ENCODE assay signal across 8 mouse cellular contexts in the genomic region with DNA sequence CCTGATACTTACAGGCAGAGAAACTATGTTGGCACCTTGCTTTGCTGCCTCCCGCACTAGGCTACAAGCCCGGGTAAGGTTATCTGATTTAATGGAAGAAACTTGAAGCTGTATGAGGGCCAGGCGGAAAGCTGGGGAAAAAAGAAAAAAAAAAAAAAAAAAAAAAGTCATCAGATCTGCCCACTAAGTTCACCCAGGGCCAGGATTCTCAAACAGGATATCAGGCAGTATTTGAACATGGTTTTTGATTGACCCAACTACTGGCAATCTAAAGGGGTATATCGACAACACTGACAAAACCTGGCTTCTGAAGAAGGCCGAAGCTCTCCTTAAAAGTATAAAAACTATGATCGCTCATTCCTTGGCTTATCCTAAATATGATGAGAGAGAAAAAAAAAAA. TPM values are rescaled to one million over a fixed set of nuclear protein-coding genes. Genes with fewer than 3 reads are reported as not detected.
A peak's percentile ranks its signal among the peaks of the same experiment; 100 is the strongest.
DNase-seq lines count a peak whose midpoint lies in the region; ATAC-seq and TF ChIP-seq lines count a peak whose summit lies in the region.

No protein-coding gene starts in this region.

- 70% methylated on average over 6 of the region's 6 CpGs for WGBS in heart, embryonic 14.5 days
- 92% methylated on average over 6 of the region's 6 CpGs for WGBS in hindbrain, postnatal 0 days
- WGBS in midbrain, embryonic 12.5 days, result 91% methylated on average over 6 of the region's 6 CpGs

- H3K36me3 ChIP-seq in heart, embryonic 14.5 days (ENCODE audit: control insufficient read depth, insufficient read depth, low read length), result peaks cover 53% of the 10 kb centered on the region
- H3K36me3 ChIP-seq in MEL (ENCODE audit: control insufficient read depth in 1 of 2, insufficient read depth in 2 of 2, low read length in 2 of 2), result peaks cover 2 to 8% of the 10 kb centered on the region in 2 experiments; a peak in 3 of 4 replicates
- H3K36me3 ChIP-seq in hindbrain, postnatal 0 days (ENCODE audit: insufficient read depth, low read length), result peaks cover 7% of the 10 kb centered on the region; the same call in 1 of the 2 replicates
- peaks cover under 1% of the 10 kb centered on the region; the same call in 1 of the 2 replicates for H3K36me3 ChIP-seq in midbrain, embryonic 12.5 days

- H3K4me3 ChIP-seq in heart, embryonic 14.5 days (ENCODE audit: control insufficient read depth in 1 of 2, insufficient read depth in 1 of 2, low read depth in 1 of 2, low read length in 2 of 2), result peak overlapping the region in 1 of 2 experiments; percentile 79; a peak in 2 of 4 replicates
- H3K4me3 ChIP-seq in MEL (ENCODE audit: control insufficient read depth in 1 of 2, insufficient read depth in 1 of 2, low read depth in 2 of 2, low read length in 2 of 2), result peak overlapping the region; percentile 62 to 78
- no peak overlapping the region for H3K4me3 ChIP-seq in hindbrain, postnatal 0 days (ENCODE audit: low read length)
- H3K4me3 ChIP-seq in midbrain, embryonic 12.5 days, result peak overlapping the region; percentile 65; the same call in 1 of the 2 replicates

- no peak for TF ChIP-seq CTCF in MEL (IDR thresholded peaks at IDR 0.05 in 2 of 3, conservative IDR thresholded peaks at IDR 0.05 in 1 of 3; ENCODE audit: control insufficient read depth in 1 of 3, insufficient read depth in 1 of 3, low read depth in 2 of 3, low read length in 3 of 3, poor library complexity in 1 of 3, severe bottlenecking in 1 of 3)
- no peak for TF ChIP-seq CTCF in hindbrain, postnatal 0 days (IDR thresholded peaks at IDR 0.05; ENCODE audit: low read depth)

- TF ChIP-seq RAD21 in MEL (IDR thresholded peaks at IDR 0.05; ENCODE audit: low read depth, low read length), result no peak

- TF ChIP-seq POLR2A in MEL (IDR thresholded peaks at IDR 0.05; ENCODE audit: control insufficient read depth in 1 of 2, insufficient read depth in 1 of 2, low read depth in 1 of 2, low read length in 2 of 2, poor library complexity in 1 of 2), result no peak

- intact Hi-C loops in heart, postnatal 10 days (cut with DNase I), result loop anchor here (2.0 kb wide), 1 partner anchor 49 kb away; no protein-coding TSS in a partner anchor

- H3K27me3 ChIP-seq in heart, embryonic 14.5 days (ENCODE audit: control insufficient read depth, insufficient read depth, low read length), result no peaks in the 10 kb centered on the region
- no peaks in the 10 kb centered on the region for H3K27me3 ChIP-seq in MEL (ENCODE audit: control insufficient read depth in 1 of 2, insufficient read depth in 2 of 2, low read length in 2 of 2)
- H3K27me3 ChIP-seq in hindbrain, postnatal 0 days (ENCODE audit: insufficient read depth, low read length), result no peaks in the 10 kb centered on the region
- no peaks in the 10 kb centered on the region for H3K27me3 ChIP-seq in midbrain, embryonic 12.5 days

- no peaks in the 10 kb centered on the region for H3K4me1 ChIP-seq in heart, embryonic 14.5 days (ENCODE audit: control insufficient read depth in 2 of 2, insufficient read depth in 2 of 2, low read length in 2 of 2)
- peaks cover 5 to 7% of the 10 kb centered on the region in 2 experiments; a peak in 3 of 4 replicates for H3K4me1 ChIP-seq in MEL (ENCODE audit: control insufficient read depth in 1 of 2, insufficient read depth in 2 of 2, low read length in 2 of 2)
- H3K4me1 ChIP-seq in hindbrain, postnatal 0 days (ENCODE audit: insufficient read depth, low read length), result no peaks in the 10 kb centered on the region
- peaks cover 8% of the 10 kb centered on the region for H3K4me1 ChIP-seq in midbrain, embryonic 12.5 days

- no peaks in the 10 kb centered on the region; the same call in 1 of the 2 replicates for H3K79me2 ChIP-seq in MEL (ENCODE audit: control insufficient read depth, insufficient read depth, low read length, poor library complexity)

- ATAC-seq in heart, embryonic 14.5 days (ENCODE audit: insufficient number of reproducible peaks, insufficient read depth, low FRiP score, low read depth), result no peak
- no peak for ATAC-seq in hindbrain, postnatal 0 days
- ATAC-seq in midbrain, embryonic 12.5 days (ENCODE audit: low FRiP score, low read depth), result no peak

- no peaks in the 10 kb centered on the region for H3K9me3 ChIP-seq in heart, embryonic 14.5 days (ENCODE audit: control insufficient read depth, low read length)
- H3K9me3 ChIP-seq in MEL (replicated peaks; ENCODE audit: insufficient read depth, low read length), result no peaks in the 10 kb centered on the region
- no peaks in the 10 kb centered on the region for H3K9me3 ChIP-seq in hindbrain, postnatal 0 days (ENCODE audit: low read length)
- no peaks in the 10 kb centered on the region for H3K9me3 ChIP-seq in midbrain, embryonic 12.5 days

- no peak for TF ChIP-seq EP300 in MEL (IDR thresholded peaks at IDR 0.05; ENCODE audit: low read depth in 1 of 2, low read length in 2 of 2)

- peak overlapping the region; percentile 90 for H3K9ac ChIP-seq in heart, embryonic 14.5 days (ENCODE audit: low read length)
- H3K9ac ChIP-seq in MEL (ENCODE audit: control insufficient read depth, low read depth, low read length, poor library complexity, severe bottlenecking), result peak overlapping the region; percentile 76
- no peak overlapping the region for H3K9ac ChIP-seq in hindbrain, postnatal 0 days (replicated peaks; ENCODE audit: low read length)
- H3K9ac ChIP-seq in midbrain, embryonic 12.5 days (replicated peaks), result no peak overlapping the region

- H3K27ac ChIP-seq in heart, embryonic 14.5 days (replicated peaks in 1 of 2; ENCODE audit: control insufficient read depth in 1 of 2, insufficient read depth in 1 of 2, low read depth in 2 of 2, low read length in 2 of 2), result peak overlapping the region in 1 of 2 experiments; percentile 93; a peak in 1 of 4 replicates
- no peak overlapping the region for H3K27ac ChIP-seq in MEL (ENCODE audit: control insufficient read depth, low read depth, low read length)
- H3K27ac ChIP-seq in hindbrain, postnatal 0 days, result no peak overlapping the region
- H3K27ac ChIP-seq in midbrain, embryonic 12.5 days (replicated peaks), result no peak overlapping the region

- peak overlapping the region; percentile 90 for H3K4me2 ChIP-seq in heart, embryonic 14.5 days (ENCODE audit: low read length)
- peak overlapping the region; percentile 67 for H3K4me2 ChIP-seq in hindbrain, postnatal 0 days (ENCODE audit: low read depth, low read length)
- H3K4me2 ChIP-seq in midbrain, embryonic 12.5 days (replicated peaks), result peak overlapping the region; percentile 80

- DNase-seq in heart, postnatal 10 days, result no peak
- DNase-seq in MEL (ENCODE audit: low read depth, low spot score), result no peak
- DNase-seq in hindbrain, postnatal 0 days (ENCODE audit: low spot score), result no peak
- no peak for DNase-seq in thymus, postnatal 10 days (ENCODE audit: low spot score in 2 of 2)
- DNase-seq in adrenal gland, adult 18-20 months (ENCODE audit: low spot score in 2 of 2), result no peak
- DNase-seq in urinary bladder, postnatal 14 days (ENCODE audit: low spot score), result no peak

TF ChIP-seq in MEL, 35 proteins besides CTCF, POLR2A, EP300 and RAD21:
- TF ChIP-seq ZNF384 (IDR thresholded peaks at IDR 0.05; ENCODE audit: low read depth, low read length) (peak; percentile 59; the same call in 1 of the 2 replicates), ZMIZ1 (IDR thresholded peaks at IDR 0.05; ENCODE audit: low read depth, low read length) (no peak)

RNA-seq across cellular contexts. Expression of gene Nit2, which starts 1.1 kb away (rescaled TPM):
- polyA plus RNA-seq in heart, embryonic 14.5 days (2014; fragmentation: Nextera tagmentation; extraction: Ambion mirVana), result 53.8 and 55.9 TPM in 2 replicates
- total RNA-seq in heart, postnatal 10 days (2021), result 10 to 100 TPM; 33.4 to 34.8 TPM
- total RNA-seq in MEL (2012; rRNA removed), result 32.2 and 33.6 TPM in 2 replicates
- polyA plus RNA-seq in MEL (2012; ENCODE audit: insufficient read depth in 1 of 2, insufficient read length in 2 of 2, low read depth in 1 of 2, low replicate concordance in 2 of 2, missing spikeins in 1 of 2), result 10 to 100 TPM in 1 of 2 experiments, not detected in 1; 38.9 TPM
- 20.1 and 33.0 TPM in 2 replicates for total RNA-seq in hindbrain, postnatal 0 days (2014; rRNA removed)
- 56.3 and 62.5 TPM in 2 replicates for polyA plus RNA-seq in hindbrain, postnatal 0 days (2015; fragmentation: Nextera tagmentation; extraction: Ambion mirVana)
- polyA plus RNA-seq in midbrain, embryonic 12.5 days (2016; fragmentation: Nextera tagmentation; extraction: Ambion mirVana), result 37.4 and 41.7 TPM in 2 replicates
- 10 to 100 TPM; 36.8 to 38.8 TPM for total RNA-seq in adrenal gland, adult 18-20 months (2021)

RNA-seq across cellular contexts. Expression of gene Tomm70a, which starts 44.6 kb away (rescaled TPM):
- polyA plus RNA-seq in heart, embryonic 14.5 days (2014; fragmentation: Nextera tagmentation; extraction: Ambion mirVana), result 51.6 and 53.3 TPM in 2 replicates
- total RNA-seq in heart, postnatal 10 days (2021), result 10 to 100 TPM; 56.7 to 58.4 TPM
- total RNA-seq in MEL (2012; rRNA removed), result 123 and 124 TPM in 2 replicates
- polyA plus RNA-seq in MEL (2012; ENCODE audit: insufficient read depth in 1 of 2, insufficient read length in 2 of 2, low read depth in 1 of 2, low replicate concordance in 2 of 2, missing spikeins in 1 of 2), result 100 to 1,000 TPM in 1 of 2 experiments, 10 to 100 TPM in 1; 97.4 to 162 TPM
- 87.8 and 92.3 TPM in 2 replicates for total RNA-seq in hindbrain, postnatal 0 days (2014; rRNA removed)
- polyA plus RNA-seq in hindbrain, postnatal 0 days (2015; fragmentation: Nextera tagmentation; extraction: Ambion mirVana), result 55.9 and 59.4 TPM in 2 replicates
- 62.8 and 67.6 TPM in 2 replicates for polyA plus RNA-seq in midbrain, embryonic 12.5 days (2016; fragmentation: Nextera tagmentation; extraction: Ambion mirVana)
- 10 to 100 TPM; 47.5 to 56.4 TPM for total RNA-seq in adrenal gland, adult 18-20 months (2021)

Comparison
In these comparisons a context has a peak if more than half of its experiments do, and no peak if none do; other contexts are left out.
1. H3K9ac ChIP-seq: peak in heart, embryonic 14.5 days (single experiment) and MEL (single experiment); none in hindbrain, postnatal 0 days (single experiment) and midbrain, embryonic 12.5 days (single experiment).
2. Peak in every context shown above with its lines, with median percentiles within 50 percentile points of each other: H3K4me2 ChIP-seq.